Mouse (Mus musculus): ENCODE data around the gene Hoxa3. TPM values are rescaled to one million over a fixed set of nuclear protein-coding genes. Genes with fewer than 3 reads are reported as not detected.

The Hoxa3 gene
- total RNA-seq, 2 experiments from 2014 or later = 0.32 to 1.9 TPM

- DNase-seq = peak in 1 of 2 experiments; percentile 48
Measured at GRCm38 (mm10) chr6:52232568-52232965, 19.4 kb upstream of the Hoxa3 start.

GRCm38 (mm10) chr6:52231885-52232567 lies 18.9 kb upstream of the Hoxa3 start:
- DNase-seq = peak in 1 of 2 experiments; percentile 40

- DNase-seq = peak in 1 of 2 experiments; percentile 28
Measured at GRCm38 (mm10) chr6:52230516-52231165, 17.5 kb upstream of the Hoxa3 start, which contains the start of gene Hoxa9. Gene Hoxa9 (minus strand): TSS chr6:52231089.

- DNase-seq = peak in 1 of 2 experiments; percentile 12
Measured at GRCm38 (mm10) chr6:52229558-52230416, 16.7 kb upstream of the Hoxa3 start.

GRCm38 (mm10) chr6:52228475-52229465 lies 15.6 kb upstream of the Hoxa3 start:
- DNase-seq = peak in 1 of 2 experiments; percentile 31

- no peak for DNase-seq
Measured at GRCm38 (mm10) chr6:52227470-52228222, 14.5 kb upstream of the Hoxa3 start.

GRCm38 (mm10) chr6:52226569-52227257 lies 13.6 kb upstream of the Hoxa3 start:
- DNase-seq = no peak

GRCm38 (mm10) chr6:52225612-52226568 lies 12.8 kb upstream of the Hoxa3 start:
- DNase-seq = peak in 1 of 2 experiments; percentile 26

- no peak for DNase-seq
Measured at GRCm38 (mm10) chr6:52224895-52225611, 11.9 kb upstream of the Hoxa3 start.

GRCm38 (mm10) chr6:52223939-52224760 lies 11.0 kb upstream of the Hoxa3 start:
- DNase-seq = peak in 1 of 2 experiments; percentile 23

GRCm38 (mm10) chr6:52222729-52223128 lies 9.6 kb upstream of the Hoxa3 start:
- no peak for DNase-seq

- DNase-seq = no peak
Measured at GRCm38 (mm10) chr6:52221993-52222685, 9.0 kb upstream of the Hoxa3 start.

- peak; percentile 84 to 90 for DNase-seq
Measured at GRCm38 (mm10) chr6:52221337-52221992, 8.3 kb upstream of the Hoxa3 start, which contains the start of gene Hoxa7. Gene Hoxa7 (minus strand): TSS chr6:52221854.

GRCm38 (mm10) chr6:52220865-52221310 lies 7.8 kb upstream of the Hoxa3 start:
- DNase-seq = peak in 1 of 2 experiments; percentile 23

GRCm38 (mm10) chr6:52220003-52220864 lies 7.1 kb upstream of the Hoxa3 start:
- no peak for DNase-seq
